Mouse (Mus musculus) liver, postnatal 0 days (tissue): Measurements from ENCODE around the gene Akap7.

Experiments
- CTCF ChIP-seq: sonication (generic); IDR thresholded peaks from 2 replicates; pipeline ENCODE4 v1.5.1; 2016; ENCODE audit warnings: antibody characterized with exemption, low read depth
- EP300 ChIP-seq: IDR thresholded peaks from 2 replicates; pipeline ENCODE4 v1.6.1; 2016; ENCODE audit warnings: antibody characterized with exemption, low read depth, mild to moderate bottlenecking

DNA sequence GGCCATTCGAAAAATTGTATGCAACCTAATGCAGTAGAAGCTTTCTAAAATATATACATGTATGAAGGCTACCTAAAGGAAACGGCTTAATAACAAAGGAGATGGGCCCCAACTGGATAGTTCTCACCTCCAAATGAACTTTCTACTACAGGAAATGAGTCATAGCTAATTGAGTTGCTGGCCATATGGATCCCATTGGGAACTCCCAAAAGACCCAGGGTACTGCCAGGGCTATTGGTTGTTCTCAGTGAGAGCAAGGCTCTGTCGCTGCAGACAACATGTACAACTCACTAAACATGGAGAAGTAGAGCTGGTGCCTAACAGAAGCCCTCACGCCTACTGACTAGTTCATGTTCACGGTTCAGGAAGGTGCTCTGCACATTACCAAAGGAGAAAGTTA is 83.3 kb downstream of the Akap7 start:
- TF ChIP-seq CTCF (no peak), EP300 (no peak)
